Mouse (Mus musculus): ENCODE results near the gene Hsfy2.

The Hsfy2 gene

DNA sequence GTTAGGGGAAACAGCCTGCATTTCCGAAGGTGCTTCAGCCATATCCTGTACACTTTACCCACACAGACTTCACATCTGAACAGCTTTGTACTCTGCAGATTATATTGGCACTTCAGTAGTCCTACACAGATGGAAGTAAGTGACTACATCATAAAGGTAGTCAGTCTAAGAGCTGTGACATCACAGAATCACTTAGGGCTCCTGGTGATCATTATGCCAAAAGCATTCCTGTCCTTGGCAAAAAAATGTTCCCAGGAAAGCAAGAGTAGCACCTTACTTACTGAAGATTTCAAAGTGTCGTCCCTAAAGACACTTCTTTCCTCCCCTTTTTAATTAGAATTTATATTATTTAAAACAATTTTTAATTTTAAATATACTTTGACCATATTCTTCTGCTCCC is at the start of gene Hsfy2:
Hsfy2 (minus strand) TSS at position 101 of the 400 bp plus-strand sequence.
- DNase-seq (ENCODE audit: low spot score): no peak

DNA sequence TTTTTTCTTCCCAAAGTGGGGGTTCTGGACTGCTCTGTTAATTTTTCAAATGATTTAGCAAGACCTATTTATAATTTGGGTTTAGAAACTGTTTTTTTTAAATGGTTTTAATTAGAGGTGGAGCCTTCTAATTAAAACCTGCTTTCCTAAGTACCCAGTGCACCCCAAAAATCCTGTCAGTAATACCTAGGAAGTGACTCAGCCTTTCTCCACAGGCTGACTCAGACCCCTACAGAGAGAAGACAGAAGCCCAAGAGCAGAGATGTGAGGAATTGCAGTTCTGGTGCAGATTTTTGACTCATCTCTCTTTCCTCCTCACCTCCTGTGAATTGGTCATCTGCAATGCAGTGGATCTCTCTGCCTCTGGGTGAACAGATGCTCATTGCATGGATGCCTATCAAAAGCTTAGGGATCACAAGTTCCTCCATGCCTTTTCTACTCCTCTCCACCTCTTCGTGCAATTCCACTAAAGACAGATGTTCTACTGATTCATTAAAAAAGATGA is 47.9 kb upstream of the Hsfy2 start:
- no peak for DNase-seq (ENCODE audit: low spot score)

DNA sequence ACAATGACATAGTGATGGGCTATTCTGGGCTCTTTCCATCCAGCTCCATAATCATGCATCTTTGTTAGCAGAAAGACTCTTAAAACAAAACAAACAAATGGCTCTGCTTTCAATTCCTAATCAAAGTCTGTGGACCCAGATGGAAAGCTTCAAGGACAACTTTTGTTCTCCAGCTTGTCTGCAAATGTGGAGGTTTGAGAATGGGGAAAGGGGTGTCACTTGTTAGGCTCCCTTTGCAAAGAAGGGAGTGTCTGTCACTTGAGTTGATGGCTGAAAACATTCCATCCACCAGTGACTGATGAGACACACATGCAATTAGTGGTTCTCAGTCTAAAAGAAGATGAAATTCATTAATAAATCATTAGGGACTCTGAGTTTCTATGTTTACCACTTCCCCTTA is 47.3 kb upstream of the Hsfy2 start:
- no peak for DNase-seq (ENCODE audit: low spot score)

DNA sequence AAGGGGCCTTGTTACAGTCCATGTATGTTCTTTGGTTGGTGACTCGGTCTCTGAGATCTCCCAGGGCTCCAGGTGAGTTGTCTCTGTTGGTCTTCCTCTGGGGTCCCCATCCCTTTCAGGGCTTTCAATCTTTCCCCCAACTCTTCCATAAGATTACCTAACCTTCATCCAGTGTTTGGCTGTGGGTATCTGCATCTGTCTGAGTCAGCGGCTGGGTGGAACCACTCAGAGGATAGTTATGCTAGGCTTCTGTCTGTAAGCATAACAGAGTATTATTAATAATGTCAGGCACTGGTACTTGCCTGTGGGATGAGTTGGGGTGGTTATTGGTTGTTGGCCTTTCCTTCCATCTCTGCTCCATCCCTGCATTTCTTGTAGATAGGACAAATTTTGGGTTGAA is 44.0 kb upstream of the Hsfy2 start:
- DNase-seq (ENCODE audit: low spot score): no peak

DNA sequence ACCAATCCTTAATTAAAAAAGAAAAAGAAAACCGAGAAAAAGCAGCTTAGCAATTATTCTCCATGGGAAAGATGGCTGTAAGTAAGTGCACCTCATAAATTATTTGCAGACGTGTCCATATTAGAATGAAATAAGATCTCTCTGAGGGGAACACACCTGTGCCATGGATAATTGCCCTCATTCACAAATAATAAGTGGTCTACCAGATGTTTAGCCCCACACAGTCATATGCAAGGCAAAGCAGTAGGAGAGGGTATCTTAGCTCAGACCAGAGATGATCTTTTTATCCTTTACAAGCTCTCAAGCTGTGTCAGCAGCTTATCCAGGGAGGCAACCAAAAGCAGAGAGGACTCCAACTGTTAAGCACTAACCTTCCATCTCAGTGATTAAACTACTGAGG is 38.0 kb upstream of the Hsfy2 start:
- DNase-seq (ENCODE audit: low spot score): no peak

DNA sequence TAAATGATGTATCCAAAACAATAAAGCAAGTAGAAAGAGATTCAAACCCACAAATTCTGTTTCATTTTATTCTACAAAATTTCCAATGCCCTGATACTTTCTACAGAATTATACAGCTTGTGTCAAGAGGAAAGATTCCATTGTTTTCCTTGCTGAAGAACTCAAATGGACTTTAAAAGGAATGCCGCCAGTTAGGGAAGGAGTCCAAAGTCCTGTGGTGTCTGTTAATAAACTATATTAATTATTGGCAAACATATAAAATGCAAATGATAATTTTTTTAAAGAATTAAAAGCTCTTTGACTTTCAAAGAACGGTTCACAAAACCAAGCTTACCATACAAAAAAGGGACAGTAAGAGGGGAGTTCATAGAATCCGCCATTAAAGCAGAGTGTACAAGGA is 37.4 kb upstream of the Hsfy2 start:
- no peak for DNase-seq (ENCODE audit: low spot score)

DNA sequence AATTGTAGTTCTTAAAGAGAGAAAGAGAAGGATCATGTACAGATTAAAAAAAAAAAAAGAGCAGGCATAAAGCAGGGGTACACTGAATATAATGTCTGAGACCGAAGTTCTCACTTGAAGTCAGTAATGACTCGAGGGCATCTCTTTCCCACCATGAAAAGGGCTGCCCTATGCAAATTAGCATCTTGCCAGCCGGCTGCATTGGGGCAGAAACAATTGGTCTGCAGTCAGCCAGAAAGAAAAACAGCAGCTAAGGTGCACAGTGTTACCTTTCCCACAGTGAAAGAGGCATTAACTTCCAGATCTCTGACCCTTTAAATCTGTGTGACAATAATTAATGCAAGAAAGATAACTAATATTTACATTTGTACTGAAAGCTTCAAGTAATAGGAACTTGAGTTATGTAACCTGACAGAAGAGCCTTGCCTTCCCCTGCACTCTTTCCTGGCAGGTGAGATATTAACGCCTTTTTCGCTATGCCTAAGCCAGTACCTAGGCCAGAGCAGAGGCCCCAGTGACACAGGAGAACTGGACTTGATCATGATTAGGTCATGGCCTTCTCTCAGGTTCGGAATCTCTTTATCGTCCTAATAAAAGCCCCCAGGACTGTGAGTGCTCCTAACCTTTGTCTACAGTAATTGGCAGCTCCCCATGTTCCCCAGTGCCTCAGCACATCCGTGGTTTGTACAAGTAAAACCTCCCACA is 34.2 kb upstream of the Hsfy2 start:
- no peak for DNase-seq (ENCODE audit: low spot score)

DNA sequence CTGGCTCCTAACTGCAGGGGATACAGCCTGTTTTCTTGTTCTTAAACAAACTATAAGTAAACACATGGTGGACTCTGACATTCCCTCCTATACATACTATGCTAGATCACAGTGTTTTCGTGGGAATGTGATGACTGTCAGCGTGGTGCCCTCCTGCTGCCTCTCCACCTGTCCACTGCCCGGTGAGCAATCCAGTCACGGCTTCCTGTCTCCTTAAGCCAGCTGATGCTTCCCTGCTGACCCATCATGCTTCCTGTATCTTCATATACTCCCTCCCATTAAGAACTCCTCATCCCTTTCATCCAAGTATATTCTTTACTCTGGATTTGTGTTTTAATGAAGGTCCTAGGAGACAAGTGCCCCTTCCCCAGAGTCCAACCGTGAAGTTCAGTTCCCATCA is 33.3 kb upstream of the Hsfy2 start:
- DNase-seq (ENCODE audit: low spot score): no peak

DNA sequence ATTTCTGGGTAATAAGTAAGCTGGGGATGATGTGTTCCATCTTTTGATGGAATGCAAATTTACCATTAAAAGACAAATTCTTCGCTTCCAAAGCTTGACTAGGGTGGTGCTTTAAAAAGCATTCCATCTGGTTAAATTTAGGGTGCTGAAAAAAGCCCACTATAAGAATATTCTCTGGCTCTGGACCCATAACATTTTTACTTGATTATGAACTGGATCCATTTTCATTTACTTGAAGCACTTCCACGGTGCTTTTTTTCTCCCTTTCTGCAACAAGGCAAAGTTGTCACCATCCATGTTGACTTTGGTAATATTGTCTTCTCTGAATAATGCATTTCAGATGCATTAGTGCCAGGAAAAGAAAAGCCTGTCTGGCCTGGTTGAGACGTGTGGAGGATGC is 27.4 kb upstream of the Hsfy2 start:
- DNase-seq (ENCODE audit: low spot score): no peak

DNA sequence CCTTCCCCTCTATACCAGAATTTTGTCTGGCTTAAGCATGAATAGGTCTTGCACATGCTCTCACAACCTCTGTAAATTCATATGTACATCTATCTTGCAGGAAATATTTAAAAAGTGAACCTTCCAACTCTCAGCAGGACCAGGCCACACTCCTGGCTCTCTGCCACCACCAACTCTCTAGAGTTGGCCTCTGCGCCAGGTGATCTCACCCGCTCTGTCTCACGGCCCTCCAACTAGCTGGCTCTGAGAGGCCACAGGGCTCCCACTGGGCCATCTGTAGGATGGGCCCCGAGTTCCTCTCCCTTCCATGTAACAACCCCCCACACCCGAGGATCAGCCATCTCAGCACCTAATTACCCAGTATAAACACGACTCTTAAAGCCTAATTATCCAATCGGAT is 10.4 kb downstream of the Hsfy2 start:
- no peak for DNase-seq (ENCODE audit: low spot score)

DNA sequence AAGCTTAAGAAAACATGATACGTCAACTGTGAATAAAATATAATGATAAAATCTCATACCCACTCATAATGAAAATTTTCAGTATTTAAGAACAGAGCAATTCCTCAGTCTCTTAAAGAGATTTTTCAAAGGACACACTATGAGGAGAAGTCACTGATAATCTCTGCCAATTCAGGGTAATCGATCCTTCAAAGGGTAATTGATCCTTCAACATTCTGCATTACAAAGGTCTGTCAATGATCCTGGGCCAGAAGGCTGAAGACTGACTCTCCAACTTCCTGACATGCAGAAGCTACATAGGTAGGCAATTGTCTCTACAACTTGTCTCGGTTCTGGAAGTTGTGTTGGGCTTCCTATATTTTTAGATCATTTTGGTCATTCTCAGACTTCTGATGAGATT is 12.9 kb downstream of the Hsfy2 start:
- DNase-seq (ENCODE audit: low spot score): no peak

DNA sequence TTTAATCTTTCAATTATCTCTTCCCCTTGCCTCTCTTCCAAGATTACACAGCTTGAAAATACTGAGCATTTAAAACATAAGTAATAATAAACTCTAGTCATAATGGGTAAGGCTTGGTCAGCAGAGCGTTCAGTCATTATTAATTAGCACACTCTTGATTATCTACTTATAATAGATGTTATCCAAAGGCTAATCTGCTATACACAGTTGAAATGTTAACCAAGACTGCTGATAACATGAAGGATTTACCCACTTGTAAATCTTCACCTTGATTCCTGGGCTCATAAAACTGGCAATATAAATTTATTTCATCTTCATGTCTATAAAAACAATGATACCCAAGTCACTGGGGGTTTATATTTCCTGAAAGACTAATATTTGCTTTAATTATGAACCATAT is 24.9 kb downstream of the Hsfy2 start:
- no peak for DNase-seq (ENCODE audit: low spot score)
